Mouse (Mus musculus): ENCODE results near the gene Fem1a.

DNA sequence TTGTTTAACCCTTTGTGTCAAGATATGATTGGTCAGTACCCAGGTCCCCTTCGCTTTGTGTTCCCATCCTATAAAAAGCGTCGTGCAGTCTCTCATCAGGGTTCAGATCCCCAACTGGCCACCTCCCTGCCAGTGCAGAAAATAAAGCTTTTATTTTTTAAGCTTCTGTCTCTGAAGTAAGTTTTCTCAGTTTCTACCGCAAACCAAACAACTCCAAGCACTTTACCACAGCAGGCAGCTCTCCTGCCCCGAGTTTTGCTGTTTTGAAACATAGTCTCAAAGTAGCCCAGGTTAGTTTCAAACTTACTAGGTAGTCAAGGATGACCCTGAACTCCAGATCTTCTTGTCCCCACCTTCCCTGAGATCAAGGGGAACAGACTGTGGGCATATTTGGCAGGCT is 21.7 kb downstream of the Fem1a start:
- no peak for TF ChIP-seq CTCF (IDR thresholded peaks at IDR 0.05; ENCODE audit: borderline replicate concordance, control insufficient read depth, extremely low read depth, insufficient read depth, low read length, poor library complexity)
- TF ChIP-seq POLR2A (IDR thresholded peaks at IDR 0.05; ENCODE audit: control insufficient read depth, extremely low read depth, insufficient read depth, low read length, poor library complexity) = no peak
